1 mouse cellular context compared by ENCODE assay signal in the genomic region with DNA sequence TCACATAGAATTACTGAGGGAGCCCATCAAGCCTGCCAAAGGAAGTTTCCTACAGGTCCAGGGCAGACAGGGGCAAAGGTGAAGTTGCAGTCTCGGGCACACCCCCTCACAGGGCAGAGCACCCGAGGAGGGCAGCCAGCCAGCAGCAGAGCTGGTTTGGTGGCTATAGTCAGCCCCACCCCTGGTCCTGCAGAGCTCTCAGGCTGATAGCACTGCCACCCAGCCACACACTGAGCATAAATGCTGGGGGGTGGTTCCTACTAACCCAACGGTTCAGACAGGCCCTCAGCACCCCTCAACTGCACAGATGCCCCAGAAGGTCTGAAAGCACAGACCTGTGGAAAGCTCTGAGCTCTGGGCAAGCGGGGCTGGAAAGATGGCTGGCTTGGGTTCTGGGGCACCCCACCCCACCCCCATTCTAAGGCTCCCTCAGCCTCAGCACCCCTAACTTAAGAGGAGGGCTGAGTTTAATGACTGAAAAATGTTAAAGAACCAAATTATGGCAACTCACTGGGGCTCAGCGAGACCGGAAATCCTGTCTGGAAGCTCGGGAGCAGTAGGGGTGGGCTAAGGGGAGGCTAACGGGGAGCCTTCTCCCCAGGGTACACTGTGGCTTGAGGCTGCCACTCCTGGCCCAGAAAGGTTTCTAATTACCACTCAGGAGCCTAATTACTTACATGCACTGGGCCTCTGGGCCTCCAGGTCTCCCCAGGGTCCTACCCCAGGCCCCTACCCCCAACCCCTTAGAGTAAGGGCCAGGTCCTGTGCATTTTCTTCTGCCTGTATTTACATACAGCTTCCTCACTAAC.
TF ChIP-seq lines count a peak whose summit lies in the region.

No protein-coding gene starts in this region.

TF ChIP-seq in CH12.LX, 34 proteins besides CTCF, POLR2A, EP300 and RAD21:
- TF ChIP-seq USF2 (conservative IDR thresholded peaks at IDR 0.05; ENCODE audit: low read depth, low read length) (no peak), SIN3A (IDR thresholded peaks at IDR 0.05; ENCODE audit: low read length) (no peak; the same call in 1 of the 2 replicates), E2F4 (IDR thresholded peaks at IDR 0.05; ENCODE audit: insufficient replicate concordance, low read depth, low read length) (no peak), JUN (IDR thresholded peaks at IDR 0.05; ENCODE audit: insufficient read depth, low read depth, low read length) (no peak), SMC3 (IDR thresholded peaks at IDR 0.05; ENCODE audit: low read depth, low read length) (no peak), HCFC1 (IDR thresholded peaks at IDR 0.05; ENCODE audit: low read depth, low read length) (no peak), USF1 (IDR thresholded peaks at IDR 0.05; ENCODE audit: low read depth, low read length) (no peak), ZC3H11A (IDR thresholded peaks at IDR 0.05; ENCODE audit: low read depth, low read length) (no peak), MEF2A (IDR thresholded peaks at IDR 0.05; ENCODE audit: borderline replicate concordance, low read depth, low read length) (no peak), GABPA (IDR thresholded peaks at IDR 0.05; ENCODE audit: insufficient replicate concordance, low read depth, low read length) (no peak), CHD2 (IDR thresholded peaks at IDR 0.05; ENCODE audit: low read length) (no peak; the same call in 1 of the 2 replicates), ELF1 (IDR thresholded peaks at IDR 0.05; ENCODE audit: low read depth, low read length) (no peak), JUND (conservative IDR thresholded peaks at IDR 0.05; ENCODE audit: low read depth, low read length) (no peak), BHLHE40 (IDR thresholded peaks at IDR 0.05; ENCODE audit: low read depth, low read length) (peak; percentile 45), RCOR1 (conservative IDR thresholded peaks at IDR 0.05; ENCODE audit: low read depth, low read length) (no peak), ETS1 (conservative IDR thresholded peaks at IDR 0.05; ENCODE audit: low read depth, low read length) (0 out of 2 replicates have a peak, but pooled peaks have one; percentile 33), MAFK (IDR thresholded peaks at IDR 0.05; ENCODE audit: insufficient replicate concordance, low read length) (no peak), MAZ (IDR thresholded peaks at IDR 0.05; ENCODE audit: low read depth, low read length) (no peak), CHD1 (IDR thresholded peaks at IDR 0.05; ENCODE audit: low read depth, low read length) (no peak), KAT2A (IDR thresholded peaks at IDR 0.05; ENCODE audit: insufficient replicate concordance, low read length) (no peak), POLR2AphosphoS2 (IDR thresholded peaks at IDR 0.05; ENCODE audit: low read depth, low read length) (no peak), ZKSCAN1 (IDR thresholded peaks at IDR 0.05; ENCODE audit: borderline replicate concordance, low read depth, low read length) (no peak), NELFE (IDR thresholded peaks at IDR 0.05; ENCODE audit: low read depth, low read length) (no peak), PAX5 (IDR thresholded peaks at IDR 0.05; ENCODE audit: low read length) (no peak), UBTF (IDR thresholded peaks at IDR 0.05; ENCODE audit: low read depth, low read length) (0 out of 2 replicates have a peak, but pooled peaks have one; percentile 35), ZNF384 (IDR thresholded peaks at IDR 0.05; ENCODE audit: low read depth, low read length) (no peak), MAX (IDR thresholded peaks at IDR 0.05; ENCODE audit: low read length) (no peak), IRF4 (IDR thresholded peaks at IDR 0.05; ENCODE audit: low read depth, low read length) (no peak; the same call in 1 of the 2 replicates), MYC (IDR thresholded peaks at IDR 0.05; ENCODE audit: low read depth, low read length) (no peak), TBP (conservative IDR thresholded peaks at IDR 0.05; ENCODE audit: low read depth, low read length) (no peak), NRF1 (IDR thresholded peaks at IDR 0.05; ENCODE audit: low read depth, low read length) (no peak), TCF12 (IDR thresholded peaks at IDR 0.05; ENCODE audit: low read depth, low read length) (no peak), ZMIZ1 (IDR thresholded peaks at IDR 0.05; ENCODE audit: low read depth, low read length) (0 out of 2 replicates have a peak, but pooled peaks have one; percentile 28), MXI1 (IDR thresholded peaks at IDR 0.05; ENCODE audit: low read depth, low read length) (peak; percentile 2; the same call in 1 of the 2 replicates)
TF ChIP-seq in CH12.LX: peak in this region for 5.
